Mouse (Mus musculus): Measurements from ENCODE around the gene Gabbr2. TPM values are rescaled to one million over a fixed set of nuclear protein-coding genes. Genes with fewer than 3 reads are reported as not detected.

Gene Gabbr2
- total RNA-seq, 2 experiments from 2014 or later: 1.6 to 1.7 TPM

Other genes starting within 250 kb of the Gabbr2 start
- 1 to 10 TPM; 3.6 to 6.4 TPM for gene Anks6, start 65.6 kb upstream of the Gabbr2 start, total RNA-seq (2021)
- 1 to 10 TPM; 1.1 to 2.2 TPM for gene Galnt12, start 100.0 kb upstream of the Gabbr2 start, total RNA-seq (2021)
- 100 to 1,000 TPM; 109 to 154 TPM for gene Col15a1, start 216.3 kb upstream of the Gabbr2 start, total RNA-seq (2021)